Mouse (Mus musculus) right cerebral cortex, postnatal 25 days (tissue): ENCODE results near the gene Tcf25.

Experiments
- DNase-seq: peaks from one replicate; pipeline ENCODE4 v3.0.0; 2022

Tcf25 gene

GRCm38 (mm10) chr8:123373403-123374238 lies at the start of gene Tcf25:
Gene Tcf25, plus strand, starts transcription at chr8:123373753.
- DNase-seq: peak; percentile 97

- DNase-seq: no peak
These were observed 45.0 kb upstream of the Tcf25 start for GRCm38 (mm10) chr8:123328552-123328951.

- no peak for DNase-seq
These were observed 44.2 kb upstream of the Tcf25 start for GRCm38 (mm10) chr8:123329350-123329749.

GRCm38 (mm10) chr8:123329961-123330360 lies 43.6 kb upstream of the Tcf25 start:
- no peak for DNase-seq

- no peak for DNase-seq
These were observed 42.9 kb upstream of the Tcf25 start for GRCm38 (mm10) chr8:123330701-123331100.

- no peak for DNase-seq
These were observed 42.3 kb upstream of the Tcf25 start for GRCm38 (mm10) chr8:123331301-123331700.

- DNase-seq: no peak
These were observed 41.7 kb upstream of the Tcf25 start for GRCm38 (mm10) chr8:123331810-123332209.

GRCm38 (mm10) chr8:123332262-123333090 lies 41.1 kb upstream of the Tcf25 start, which contains the start of gene Spire2:
Gene Spire2, plus strand, starts transcription at chr8:123332713.
- DNase-seq: peak; percentile 70

GRCm38 (mm10) chr8:123333091-123333587 lies 40.4 kb upstream of the Tcf25 start:
- DNase-seq: no peak

- no peak for DNase-seq
These were observed 39.7 kb upstream of the Tcf25 start for GRCm38 (mm10) chr8:123333864-123334263.

- no peak for DNase-seq
These were observed 39.1 kb upstream of the Tcf25 start for GRCm38 (mm10) chr8:123334467-123334866.

GRCm38 (mm10) chr8:123337475-123337874 lies 36.1 kb upstream of the Tcf25 start:
- DNase-seq: no peak

GRCm38 (mm10) chr8:123340071-123340470 lies 33.5 kb upstream of the Tcf25 start:
- no peak for DNase-seq

GRCm38 (mm10) chr8:123341040-123342015 lies 32.2 kb upstream of the Tcf25 start:
- no peak for DNase-seq

- no peak for DNase-seq
These were observed 31.3 kb upstream of the Tcf25 start for GRCm38 (mm10) chr8:123342253-123342652.

- no peak for DNase-seq
These were observed 30.6 kb upstream of the Tcf25 start for GRCm38 (mm10) chr8:123342911-123343310.

- DNase-seq: no peak
These were observed 30.1 kb upstream of the Tcf25 start for GRCm38 (mm10) chr8:123343422-123343821.

- no peak for DNase-seq
These were observed 28.4 kb upstream of the Tcf25 start for GRCm38 (mm10) chr8:123345135-123345534.

- DNase-seq: no peak
These were observed 27.7 kb upstream of the Tcf25 start for GRCm38 (mm10) chr8:123345856-123346255.

- no peak for DNase-seq
These were observed 26.3 kb upstream of the Tcf25 start for GRCm38 (mm10) chr8:123347293-123347692.

GRCm38 (mm10) chr8:123348237-123348843 lies 25.2 kb upstream of the Tcf25 start:
- no peak for DNase-seq

- DNase-seq: no peak
These were observed 24.5 kb upstream of the Tcf25 start for GRCm38 (mm10) chr8:123349073-123349472.
